Mouse (Mus musculus): ENCODE measurements around the gene Top1. TPM values are rescaled to one million over a fixed set of nuclear protein-coding genes. Genes with fewer than 3 reads are reported as not detected.

The Top1 gene
- polyA plus RNA-seq, 1 experiment from 2014 or later, result 122 TPM

GRCm38 (mm10) chr2:160628055-160628454 lies 17.6 kb upstream of the Top1 start:
- Histone ChIP-seq H3K4me2 (ENCODE audit: low read depth, severe bottlenecking) (no peak overlapping the region), H3K9ac (ENCODE audit: low read length) (no peak overlapping the region), H3K4me1 (ENCODE audit: control insufficient read depth, insufficient read depth, low read length) (no peaks in the 10 kb centered on the region), H3K36me3 (ENCODE audit: control insufficient read depth, insufficient read depth, low read length) (no peaks in the 10 kb centered on the region), H3K27ac (replicated peaks; ENCODE audit: low read depth, low read length) (no peak overlapping the region), H3K27me3 (ENCODE audit: control insufficient read depth, insufficient read depth, low read length) (no peaks in the 10 kb centered on the region), H3K4me3 (ENCODE audit: low read depth, low read length) (no peak overlapping the region), H3K9me3 (ENCODE audit: control insufficient read depth, low read length) (no peaks in the 10 kb centered on the region)
- ATAC-seq (ENCODE audit: insufficient number of reproducible peaks, low FRiP score, low TSS enrichment, low read depth) (no peak), DNase-seq (ENCODE audit: low spot score) (no peak)
- 79% methylated on average over 5 of the region's 5 CpGs for WGBS

- WGBS, result 90% methylated on average over 12 of the region's 12 CpGs
- H3K27ac ChIP-seq (replicated peaks; ENCODE audit: low read depth, low read length), result no peak overlapping the region
- ATAC-seq (ENCODE audit: insufficient number of reproducible peaks, low FRiP score, low TSS enrichment, low read depth) (no peak), DNase-seq (ENCODE audit: low spot score) (no peak)
- H3K9ac ChIP-seq (ENCODE audit: low read length), result no peak overlapping the region
- no peak overlapping the region for H3K4me2 ChIP-seq (ENCODE audit: low read depth, severe bottlenecking)
- H3K4me1 ChIP-seq (ENCODE audit: control insufficient read depth, insufficient read depth, low read length), result no peaks in the 10 kb centered on the region
- H3K27me3 ChIP-seq (ENCODE audit: control insufficient read depth, insufficient read depth, low read length), result no peaks in the 10 kb centered on the region
- H3K9me3 ChIP-seq (ENCODE audit: control insufficient read depth, low read length), result no peaks in the 10 kb centered on the region
- H3K4me3 ChIP-seq (ENCODE audit: low read depth, low read length), result no peak overlapping the region
- H3K36me3 ChIP-seq (ENCODE audit: control insufficient read depth, insufficient read depth, low read length), result no peaks in the 10 kb centered on the region
Observed at GRCm38 (mm10) chr2:160628666-160629527, 16.8 kb upstream of the Top1 start.

GRCm38 (mm10) chr2:160629528-160629830 lies 16.2 kb upstream of the Top1 start:
- ATAC-seq (ENCODE audit: insufficient number of reproducible peaks, low FRiP score, low TSS enrichment, low read depth), result no peak
- DNase-seq (ENCODE audit: low spot score), result no peak
- Histone ChIP-seq H3K4me1 (ENCODE audit: control insufficient read depth, insufficient read depth, low read length) (no peaks in the 10 kb centered on the region), H3K27me3 (ENCODE audit: control insufficient read depth, insufficient read depth, low read length) (no peaks in the 10 kb centered on the region), H3K36me3 (ENCODE audit: control insufficient read depth, insufficient read depth, low read length) (no peaks in the 10 kb centered on the region), H3K9ac (ENCODE audit: low read length) (no peak overlapping the region), H3K4me2 (ENCODE audit: low read depth, severe bottlenecking) (no peak overlapping the region), H3K9me3 (ENCODE audit: control insufficient read depth, low read length) (no peaks in the 10 kb centered on the region), H3K27ac (replicated peaks; ENCODE audit: low read depth, low read length) (no peak overlapping the region), H3K4me3 (ENCODE audit: low read depth, low read length) (no peak overlapping the region)
- 92% methylated on average over 8 of the region's 8 CpGs for WGBS

GRCm38 (mm10) chr2:160630872-160631597 lies 14.7 kb upstream of the Top1 start:
- no peak for ATAC-seq (ENCODE audit: insufficient number of reproducible peaks, low FRiP score, low TSS enrichment, low read depth)
- no peak for DNase-seq (ENCODE audit: low spot score)
- H3K36me3 ChIP-seq (ENCODE audit: control insufficient read depth, insufficient read depth, low read length), result no peaks in the 10 kb centered on the region
- H3K4me2 ChIP-seq (ENCODE audit: low read depth, severe bottlenecking), result no peak overlapping the region
- no peaks in the 10 kb centered on the region for H3K27me3 ChIP-seq (ENCODE audit: control insufficient read depth, insufficient read depth, low read length)
- H3K27ac ChIP-seq (replicated peaks; ENCODE audit: low read depth, low read length), result no peak overlapping the region
- H3K9me3 ChIP-seq (ENCODE audit: control insufficient read depth, low read length), result no peaks in the 10 kb centered on the region
- 86% methylated on average over 9 of the region's 9 CpGs for WGBS
- no peak overlapping the region for H3K4me3 ChIP-seq (ENCODE audit: low read depth, low read length)
- no peak overlapping the region for H3K9ac ChIP-seq (ENCODE audit: low read length)
- no peaks in the 10 kb centered on the region for H3K4me1 ChIP-seq (ENCODE audit: control insufficient read depth, insufficient read depth, low read length)

GRCm38 (mm10) chr2:160639911-160640717 lies 5.6 kb upstream of the Top1 start:
- Histone ChIP-seq H3K9ac (ENCODE audit: low read length) (no peak overlapping the region), H3K27me3 (ENCODE audit: control insufficient read depth, insufficient read depth, low read length) (no peaks in the 10 kb centered on the region), H3K36me3 (ENCODE audit: control insufficient read depth, insufficient read depth, low read length) (no peaks in the 10 kb centered on the region), H3K4me3 (ENCODE audit: low read depth, low read length) (no peak overlapping the region), H3K4me1 (ENCODE audit: control insufficient read depth, insufficient read depth, low read length) (no peaks in the 10 kb centered on the region), H3K4me2 (ENCODE audit: low read depth, severe bottlenecking) (no peak overlapping the region), H3K9me3 (ENCODE audit: control insufficient read depth, low read length) (no peaks in the 10 kb centered on the region), H3K27ac (replicated peaks; ENCODE audit: low read depth, low read length) (no peak overlapping the region)
- ATAC-seq (ENCODE audit: insufficient number of reproducible peaks, low FRiP score, low TSS enrichment, low read depth) (no peak), DNase-seq (ENCODE audit: low spot score) (no peak)
- 82% methylated on average over 12 of the region's 13 CpGs for WGBS

GRCm38 (mm10) chr2:160641176-160641575 lies 4.5 kb upstream of the Top1 start:
- no peak overlapping the region for H3K4me3 ChIP-seq (ENCODE audit: low read depth, low read length)
- H3K9ac ChIP-seq (ENCODE audit: low read length), result no peak overlapping the region
- H3K27ac ChIP-seq (replicated peaks; ENCODE audit: low read depth, low read length), result no peak overlapping the region
- DNase-seq (ENCODE audit: low spot score) (no peak), ATAC-seq (ENCODE audit: insufficient number of reproducible peaks, low FRiP score, low TSS enrichment, low read depth) (no peak)
- no peaks in the 10 kb centered on the region for H3K36me3 ChIP-seq (ENCODE audit: control insufficient read depth, insufficient read depth, low read length)
- no peak overlapping the region for H3K4me2 ChIP-seq (ENCODE audit: low read depth, severe bottlenecking)
- WGBS, result 84% methylated on average over 2 of the region's 2 CpGs
- no peaks in the 10 kb centered on the region for H3K4me1 ChIP-seq (ENCODE audit: control insufficient read depth, insufficient read depth, low read length)
- H3K27me3 ChIP-seq (ENCODE audit: control insufficient read depth, insufficient read depth, low read length), result no peaks in the 10 kb centered on the region
- no peaks in the 10 kb centered on the region for H3K9me3 ChIP-seq (ENCODE audit: control insufficient read depth, low read length)

GRCm38 (mm10) chr2:160646144-160646844 lies 606 bp downstream of the Top1 start:
- H3K27ac ChIP-seq (replicated peaks; ENCODE audit: low read depth, low read length), result peak overlapping the region; percentile 97
- H3K9me3 ChIP-seq (ENCODE audit: control insufficient read depth, low read length), result no peaks in the 10 kb centered on the region
- peaks cover 11% of the 10 kb centered on the region for H3K4me1 ChIP-seq (ENCODE audit: control insufficient read depth, insufficient read depth, low read length)
- WGBS, result under 1% methylated on average over 72 of the region's 76 CpGs
- H3K4me3 ChIP-seq (ENCODE audit: low read depth, low read length), result peak overlapping the region; percentile 98
- peak overlapping the region; percentile 32 for H3K4me2 ChIP-seq (ENCODE audit: low read depth, severe bottlenecking)
- peak overlapping the region; percentile 100 for H3K9ac ChIP-seq (ENCODE audit: low read length)
- H3K36me3 ChIP-seq (ENCODE audit: control insufficient read depth, insufficient read depth, low read length), result no peaks in the 10 kb centered on the region
- DNase-seq (ENCODE audit: low spot score) (peak; percentile 74), ATAC-seq (ENCODE audit: insufficient number of reproducible peaks, low FRiP score, low TSS enrichment, low read depth) (peak; percentile 27; the same call in 1 of the 2 replicates)
- H3K27me3 ChIP-seq (ENCODE audit: control insufficient read depth, insufficient read depth, low read length), result no peaks in the 10 kb centered on the region

GRCm38 (mm10) chr2:160646845-160647178 lies 1.1 kb downstream of the Top1 start:
- ATAC-seq (ENCODE audit: insufficient number of reproducible peaks, low FRiP score, low TSS enrichment, low read depth), result no peak
- under 1% methylated on average over 17 of the region's 17 CpGs for WGBS
- H3K27me3 ChIP-seq (ENCODE audit: control insufficient read depth, insufficient read depth, low read length), result no peaks in the 10 kb centered on the region
- H3K4me2 ChIP-seq (ENCODE audit: low read depth, severe bottlenecking), result peak overlapping the region; percentile 32; the same call in 1 of the 2 replicates
- H3K9me3 ChIP-seq (ENCODE audit: control insufficient read depth, low read length), result no peaks in the 10 kb centered on the region
- peak overlapping the region; percentile 98 for H3K4me3 ChIP-seq (ENCODE audit: low read depth, low read length)
- peaks cover 11% of the 10 kb centered on the region for H3K4me1 ChIP-seq (ENCODE audit: control insufficient read depth, insufficient read depth, low read length)
- no peak for DNase-seq (ENCODE audit: low spot score)
- no peaks in the 10 kb centered on the region for H3K36me3 ChIP-seq (ENCODE audit: control insufficient read depth, insufficient read depth, low read length)
- H3K27ac ChIP-seq (replicated peaks; ENCODE audit: low read depth, low read length), result peak overlapping the region; percentile 97
- peak overlapping the region; percentile 100 for H3K9ac ChIP-seq (ENCODE audit: low read length)
